Mouse (Mus musculus) limb, embryonic 11.5 days (tissue): ENCODE results near the gene Cdipt. TPM values are rescaled to one million over a fixed set of nuclear protein-coding genes. Genes with fewer than 3 reads are reported as not detected.

ENCODE experiments used
- ATAC-seq: fragments of 200-750 bp; cut with Nextera tagmentation; 2 replicates; pipeline ENCODE4 v1.8.0; 2017; ENCODE audit warnings: low read depth; ENCODE audit not compliant: insufficient number of reproducible peaks, low FRiP score, low TSS enrichment
- DNase-seq: peaks from one replicate; pipeline ENCODE4 v3.0.0-alpha.2; 2015; ENCODE audit warnings: low spot score
- H3K27ac ChIP-seq: fragments of 300-500 bp; sonication (generic); replicated peaks from 2 replicates; pipeline ENCODE4 v1.5.1; 2014; ENCODE audit warnings: low read depth, mild to moderate bottlenecking, low read length
- H3K27me3 ChIP-seq: fragments of 300-500 bp; sonication (generic); 2 replicates; pipeline ENCODE4 v1.6.1; 2014; ENCODE audit warnings: mild to moderate bottlenecking, low read length, mixed read lengths; ENCODE audit not compliant: control insufficient read depth, insufficient read depth
- H3K36me3 ChIP-seq: fragments of 300-500 bp; sonication (generic); 2 replicates; pipeline ENCODE4 v1.6.1; 2014; ENCODE audit warnings: mild to moderate bottlenecking, low read length, moderate library complexity, mixed read lengths; ENCODE audit not compliant: control insufficient read depth, insufficient read depth
- H3K4me1 ChIP-seq: fragments of 300-500 bp; sonication (generic); 2 replicates; pipeline ENCODE4 v1.6.1; 2014; ENCODE audit warnings: low read length, mixed read lengths; ENCODE audit not compliant: control insufficient read depth, insufficient read depth
- H3K4me2 ChIP-seq: fragments of 300-500 bp; sonication (generic); 2 replicates; pipeline ENCODE4 v1.6.1; 2014; ENCODE audit warnings: low read depth, mild to moderate bottlenecking, moderate library complexity; ENCODE audit not compliant: severe bottlenecking
- H3K4me3 ChIP-seq: fragments of 300-500 bp; sonication (generic); 2 replicates; pipeline ENCODE4 v1.5.1; 2014; ENCODE audit warnings: low read depth, low read length
- H3K9ac ChIP-seq: fragments of 300-500 bp; sonication (generic); 2 replicates; pipeline ENCODE4 v1.6.1; 2014; ENCODE audit warnings: mild to moderate bottlenecking, low read length
- H3K9me3 ChIP-seq: fragments of 300-500 bp; sonication (generic); 2 replicates; pipeline ENCODE4 v1.6.1; 2016; ENCODE audit warnings: low read length; ENCODE audit not compliant: control insufficient read depth
- WGBS: fragments of 180-500 bp; shearing (Covaris S2); extraction: QIAGEN DNeasy Blood & Tissue Kit; methylation state at CpG from one replicate; pipeline ENCODE4 v1.1.7; 2014; 5-methylcytosine and 5-hydroxymethylcytosine counted together
- polyA plus RNA-seq: library from polyadenylated mRNA; unstranded; fragments of >200 nt; fragmentation: Nextera tagmentation; extraction: Ambion mirVana; gene quantifications from 2 replicates; pipeline ENCODE4 v1.2.1, GENCODE M21; 2014

Gene Cdipt
- polyA plus RNA-seq, 1 experiment from 2014 or later, result 68.7 TPM

DNA sequence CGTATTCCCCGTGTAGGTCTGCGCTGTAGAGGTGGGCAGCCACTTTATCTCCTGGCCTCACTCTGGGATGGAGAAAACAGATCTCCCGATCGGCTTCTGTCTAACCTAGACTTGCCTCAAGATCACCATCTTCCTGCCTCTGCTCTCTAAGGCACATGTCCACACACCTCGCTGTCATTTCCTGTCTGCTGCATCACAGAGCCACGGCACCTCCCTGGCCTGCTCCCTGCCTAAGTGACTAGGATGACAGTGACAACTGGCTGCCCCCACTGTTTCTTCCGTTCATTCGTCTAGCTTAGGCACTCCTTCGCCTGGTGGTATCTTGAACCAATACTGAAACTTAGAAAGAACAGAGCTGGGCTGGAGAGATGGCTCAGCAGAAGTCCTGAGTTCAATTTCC, 23.9 kb downstream of the Cdipt start:
- 77% methylated on average over 10 of the region's 10 CpGs for WGBS

DNA sequence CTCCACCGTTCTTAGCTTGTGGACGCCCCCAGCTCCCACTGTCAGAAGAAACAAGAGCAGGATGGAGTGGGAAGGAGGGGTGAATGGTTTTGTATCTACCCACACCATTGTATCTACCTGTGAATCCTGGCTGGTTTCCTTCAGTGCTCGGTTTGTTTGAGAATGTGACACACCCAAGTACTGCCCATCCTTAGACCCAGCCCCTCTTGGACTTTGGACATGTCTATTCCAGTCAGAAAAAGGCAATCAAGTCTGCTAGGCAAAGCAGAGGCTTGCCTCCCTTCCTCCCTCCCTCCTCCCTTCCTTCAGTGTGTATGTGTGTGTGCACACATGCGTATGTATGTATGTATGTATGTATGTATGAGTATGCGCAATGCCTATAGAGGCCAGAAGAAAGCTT, 27.9 kb downstream of the Cdipt start:
- Histone ChIP-seq H3K27ac (no peak overlapping the region), H3K4me3 (no peak overlapping the region), H3K9ac (no peak overlapping the region), H3K4me2 (no peak overlapping the region), H3K27me3 (no peaks in the 10 kb centered on the region), H3K9me3 (no peaks in the 10 kb centered on the region), H3K36me3 (no peaks in the 10 kb centered on the region), H3K4me1 (no peaks in the 10 kb centered on the region)
- no peak for DNase-seq
- ATAC-seq, result no peak
- 95% methylated on average over 5 of the region's 5 CpGs for WGBS

More for the DNA sequence above, 23.9 kb downstream of the Cdipt start:
- ATAC-seq (no peak), DNase-seq (no peak)
- Histone ChIP-seq H3K4me3 (no peak overlapping the region), H3K27ac (no peak overlapping the region), H3K27me3 (no peaks in the 10 kb centered on the region), H3K9ac (no peak overlapping the region), H3K4me2 (no peak overlapping the region), H3K36me3 (no peaks in the 10 kb centered on the region; the same call in 1 of the 2 replicates), H3K4me1 (no peaks in the 10 kb centered on the region), H3K9me3 (no peaks in the 10 kb centered on the region)

DNA sequence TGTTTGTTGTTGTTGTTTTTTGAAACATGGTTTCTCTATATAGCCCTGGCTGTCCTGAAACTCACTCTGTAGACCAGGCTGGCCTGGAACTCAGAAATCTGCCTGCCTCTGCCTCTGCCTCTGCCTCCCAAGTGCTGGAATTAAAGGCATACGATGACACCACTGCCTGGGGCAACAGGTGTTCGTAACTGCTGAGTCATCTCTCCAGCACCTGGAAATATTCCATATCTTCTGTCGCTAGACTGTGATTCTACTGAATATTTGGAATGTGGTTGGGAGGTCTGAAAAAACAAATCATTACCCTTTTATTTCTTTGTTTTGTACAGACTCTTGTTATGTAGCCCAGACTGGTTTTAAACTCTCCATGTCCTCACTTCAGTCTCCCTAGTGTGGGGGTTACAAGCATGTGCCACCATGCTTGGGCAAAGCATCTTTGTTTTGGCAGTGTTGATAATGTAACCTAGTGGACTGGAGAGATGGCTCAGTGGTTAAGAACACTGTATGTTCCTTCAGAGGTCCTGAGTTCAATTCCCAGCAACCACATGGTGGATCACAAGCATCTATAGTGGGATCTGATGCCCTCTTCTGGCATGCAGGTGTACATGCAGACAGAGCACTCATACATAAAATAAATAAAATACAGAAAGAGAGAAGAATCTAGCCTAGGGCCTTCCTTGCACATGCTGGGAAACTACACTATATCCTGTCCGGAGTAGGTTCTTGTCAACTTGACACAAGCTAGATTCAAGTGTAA, 28.6 kb downstream of the Cdipt start:
- Histone ChIP-seq H3K4me2 (no peak overlapping the region), H3K4me1 (no peaks in the 10 kb centered on the region), H3K27ac (no peak overlapping the region), H3K27me3 (no peaks in the 10 kb centered on the region), H3K4me3 (no peak overlapping the region), H3K9me3 (no peaks in the 10 kb centered on the region), H3K9ac (no peak overlapping the region), H3K36me3 (no peaks in the 10 kb centered on the region)
- no peak for DNase-seq
- no peak for ATAC-seq
- 89% methylated on average over 4 of the region's 4 CpGs for WGBS

DNA sequence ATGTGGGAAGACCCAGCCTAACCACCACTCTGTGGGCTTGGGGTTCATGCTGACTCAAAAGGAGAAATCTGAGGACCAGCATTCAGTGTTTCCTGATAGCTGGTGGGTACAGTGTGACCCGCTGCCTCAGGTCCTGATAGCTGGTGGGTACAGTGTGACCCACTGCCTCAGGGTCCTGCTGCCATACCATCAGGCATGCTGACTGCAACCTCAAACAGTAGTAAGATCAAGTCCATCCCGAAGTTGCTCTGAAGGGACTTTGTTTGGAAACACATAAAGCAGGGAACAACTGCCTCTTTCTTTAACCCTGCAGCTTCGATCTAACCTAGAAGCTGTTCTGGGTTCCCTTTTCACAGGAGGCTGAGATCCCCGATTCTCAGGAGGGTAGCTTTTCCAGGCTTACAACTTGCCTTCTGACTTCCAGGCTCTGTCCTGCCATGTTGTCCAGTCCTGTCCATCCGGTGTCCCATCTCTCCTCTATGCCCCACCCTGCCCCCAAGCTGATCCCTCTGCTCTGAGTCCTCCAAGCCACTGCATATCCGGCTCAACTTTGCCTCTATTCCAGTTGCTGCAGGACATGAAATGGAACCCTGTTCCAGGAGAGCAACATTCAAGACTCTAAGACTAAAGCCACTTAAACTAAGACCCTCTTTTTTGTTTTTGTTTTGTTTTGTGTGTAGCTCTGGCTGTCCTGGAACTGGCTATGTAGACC, 31.8 kb downstream of the Cdipt start:
- Histone ChIP-seq H3K4me3 (no peak overlapping the region), H3K9me3 (no peaks in the 10 kb centered on the region), H3K9ac (no peak overlapping the region), H3K4me2 (no peak overlapping the region), H3K27me3 (no peaks in the 10 kb centered on the region), H3K36me3 (no peaks in the 10 kb centered on the region), H3K27ac (no peak overlapping the region), H3K4me1 (no peaks in the 10 kb centered on the region)
- DNase-seq (no peak), ATAC-seq (no peak)
- 87% methylated on average over 6 of the region's 6 CpGs for WGBS

DNA sequence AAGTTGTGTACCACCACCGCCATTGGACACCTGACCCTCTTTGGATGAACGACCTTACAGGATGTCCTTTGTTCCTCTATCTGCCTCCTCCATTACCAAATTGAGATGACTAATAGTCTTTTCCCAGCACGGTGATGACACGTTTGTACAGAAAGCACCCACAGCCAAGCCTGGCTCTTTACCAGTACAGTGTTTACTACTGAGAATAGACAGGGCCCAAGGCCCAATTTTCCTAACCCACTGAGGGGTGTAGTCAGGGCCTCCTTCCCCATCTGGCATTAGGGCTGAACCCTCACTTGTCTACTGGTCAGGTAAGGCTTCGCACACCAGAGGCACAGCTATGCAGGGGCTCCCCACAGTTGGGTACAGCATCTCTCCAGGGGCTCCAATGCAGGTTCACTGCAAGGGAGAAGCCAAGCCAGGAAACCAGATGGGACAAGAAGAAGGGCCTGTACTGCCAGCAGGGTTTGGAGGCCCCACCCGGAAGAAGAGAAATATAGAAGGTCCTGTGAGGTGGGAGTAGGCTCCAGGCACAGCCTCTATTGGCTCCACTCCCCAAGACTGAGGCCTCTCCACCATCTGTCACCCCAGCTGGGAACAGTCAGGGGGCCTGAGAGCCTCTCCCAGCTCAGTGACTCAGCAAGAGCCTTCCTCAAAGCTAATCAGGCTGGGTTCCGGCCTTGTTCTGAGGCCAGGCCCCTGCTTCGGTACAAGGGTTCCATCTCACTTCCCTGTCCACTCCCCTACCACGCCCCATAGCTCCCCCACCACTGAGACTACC, 32.7 kb downstream of the Cdipt start:
- Histone ChIP-seq H3K4me2 (no peak overlapping the region), H3K9me3 (no peaks in the 10 kb centered on the region), H3K9ac (no peak overlapping the region), H3K27me3 (no peaks in the 10 kb centered on the region), H3K4me1 (no peaks in the 10 kb centered on the region), H3K27ac (no peak overlapping the region), H3K36me3 (no peaks in the 10 kb centered on the region), H3K4me3 (no peak overlapping the region)
- WGBS, result 70% methylated on average over 9 of the region's 9 CpGs
- DNase-seq (no peak), ATAC-seq (no peak)

DNA sequence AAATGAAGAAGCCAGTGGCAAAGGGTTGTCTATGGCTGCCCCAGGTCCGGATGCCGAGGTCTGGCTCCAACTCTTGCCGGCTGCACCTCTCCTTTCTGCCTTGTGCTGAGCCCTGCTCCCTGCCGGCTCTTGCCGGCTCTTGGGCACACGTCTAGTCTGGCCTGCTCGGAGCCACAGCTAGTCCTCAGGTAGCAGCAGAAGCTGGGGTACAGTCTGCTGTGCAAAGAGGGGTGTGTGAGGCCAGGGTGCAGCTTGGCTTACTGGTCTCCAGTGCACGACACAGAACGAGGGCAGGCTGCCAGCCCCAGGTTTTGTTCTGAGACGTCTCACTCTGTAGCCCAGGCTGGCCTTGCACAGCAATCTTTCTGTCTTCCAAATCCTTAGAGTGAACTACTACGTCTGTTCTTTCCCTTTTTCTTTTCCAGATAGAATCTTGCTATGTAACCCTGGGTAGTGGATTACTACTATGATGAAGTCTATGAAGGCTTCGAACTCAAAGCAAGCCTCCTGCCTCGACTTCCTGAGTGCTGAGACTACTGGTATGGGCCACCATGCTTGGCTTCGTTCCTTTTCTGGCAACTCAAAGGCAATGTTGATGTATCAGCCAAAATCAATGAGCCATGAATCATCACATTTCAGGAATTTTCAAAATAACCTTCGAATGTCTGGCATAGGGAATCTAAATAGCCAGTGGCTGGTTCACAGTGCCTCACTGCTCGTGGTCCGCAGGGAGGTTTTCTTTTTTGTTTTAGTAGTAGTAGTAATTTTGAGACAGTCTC, 33.8 kb downstream of the Cdipt start:
- Histone ChIP-seq H3K9ac (no peak overlapping the region), H3K4me3 (no peak overlapping the region), H3K4me2 (no peak overlapping the region), H3K27ac (no peak overlapping the region), H3K27me3 (no peaks in the 10 kb centered on the region), H3K9me3 (no peaks in the 10 kb centered on the region), H3K36me3 (no peaks in the 10 kb centered on the region), H3K4me1 (peaks cover 2% of the 10 kb centered on the region; the same call in 1 of the 2 replicates)
- ATAC-seq, result no peak
- WGBS, result 89% methylated on average over 17 of the region's 17 CpGs
- DNase-seq, result no peak

DNA sequence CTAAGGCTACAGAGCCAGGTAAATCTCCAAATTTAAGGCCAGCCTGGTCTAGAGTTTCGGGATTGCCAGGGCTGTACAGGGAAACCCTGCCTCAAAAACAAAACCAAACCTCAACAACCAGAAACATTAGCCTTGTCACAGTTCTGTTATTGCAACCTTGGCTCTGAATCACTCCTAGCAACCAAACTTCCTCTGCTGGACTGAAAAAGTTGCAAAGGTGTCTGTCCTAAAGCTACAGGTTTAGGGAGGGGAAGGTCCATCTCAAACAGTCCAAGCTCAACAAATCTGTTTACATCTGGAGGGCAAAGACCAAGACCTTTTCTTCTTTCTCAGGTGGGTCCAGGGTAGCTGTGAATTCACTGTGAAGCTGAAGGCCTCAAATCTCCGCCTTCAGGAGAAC, 35.3 kb downstream of the Cdipt start:
- H3K27me3 ChIP-seq, result no peaks in the 10 kb centered on the region
- no peaks in the 10 kb centered on the region for H3K9me3 ChIP-seq
- H3K4me3 ChIP-seq, result no peak overlapping the region
- H3K4me1 ChIP-seq, result peaks cover 16% of the 10 kb centered on the region; the same call in 1 of the 2 replicates
- H3K36me3 ChIP-seq, result peaks cover 4% of the 10 kb centered on the region; the same call in 1 of the 2 replicates
- no peak overlapping the region for H3K4me2 ChIP-seq
- ATAC-seq (no peak), DNase-seq (no peak)
- H3K9ac ChIP-seq, result no peak overlapping the region
- no peak overlapping the region for H3K27ac ChIP-seq
- whole genome bisulfite sequencing, result 96% methylated on average over 2 of the region's 2 CpGs

DNA sequence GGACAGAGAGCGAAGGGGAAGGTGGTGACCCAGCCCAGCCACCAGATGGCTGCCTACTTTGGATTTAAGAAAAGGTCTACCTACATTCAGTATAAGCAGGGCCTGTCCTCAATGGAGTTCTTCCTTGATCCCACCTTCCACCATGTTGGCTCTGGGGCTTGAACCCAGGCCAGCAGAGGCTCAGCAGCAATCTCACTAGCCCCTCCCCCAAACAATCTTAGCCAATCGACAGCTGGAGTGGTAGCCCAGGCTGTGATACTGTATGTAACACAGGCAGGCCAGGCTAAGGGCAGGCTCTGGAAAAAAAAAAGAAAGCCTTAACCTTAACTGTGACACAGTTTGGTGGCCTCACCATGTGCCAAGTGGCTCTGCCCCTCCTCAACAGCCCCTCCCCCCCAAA, 36.0 kb downstream of the Cdipt start:
- no peak overlapping the region for H3K4me2 ChIP-seq
- H3K36me3 ChIP-seq, result peaks cover 4% of the 10 kb centered on the region; the same call in 1 of the 2 replicates

More for the DNA sequence above, 36.0 kb downstream of the Cdipt start:
- H3K4me3 ChIP-seq, result no peak overlapping the region
- H3K4me1 ChIP-seq, result peaks cover 16% of the 10 kb centered on the region; the same call in 1 of the 2 replicates
- WGBS, result 83% methylated on average over 2 of the region's 2 CpGs
- no peaks in the 10 kb centered on the region for H3K27me3 ChIP-seq
- DNase-seq, result no peak
- no peak overlapping the region for H3K9ac ChIP-seq
- H3K9me3 ChIP-seq, result no peaks in the 10 kb centered on the region
- H3K27ac ChIP-seq, result no peak overlapping the region
- no peak for ATAC-seq
